Mouse (Mus musculus): Measurements from ENCODE around the gene Gba2. TPM values are rescaled to one million over a fixed set of nuclear protein-coding genes. Genes with fewer than 3 reads are reported as not detected.
"Not testable (repeated sequence)": the region's sequence is repeated elsewhere in the genome, so short reads cannot be mapped to it uniquely, and the experiment has no call there.

The Gba2 gene
- polyA plus RNA-seq, 1 experiment from 2014 or later: 44.5 TPM

DNA sequence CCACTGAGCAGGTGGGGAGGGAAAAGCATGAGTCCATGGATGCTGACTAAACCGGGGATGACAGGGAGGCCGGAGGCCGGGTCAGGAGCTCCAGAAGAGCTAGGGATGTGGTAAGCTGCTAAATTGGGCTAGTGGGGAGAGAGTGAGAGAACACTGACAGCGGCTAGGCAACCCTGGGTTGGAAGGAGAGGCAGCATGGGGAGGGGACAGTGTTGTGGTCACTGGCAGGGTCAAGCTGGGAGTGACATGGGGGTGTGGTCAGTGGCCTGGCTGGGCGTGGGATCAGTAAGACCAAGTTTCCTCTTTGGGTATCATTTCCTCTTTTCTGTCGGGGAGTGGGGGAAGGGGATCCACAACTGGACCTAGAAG is 18.4 kb downstream of the Gba2 start:
- ATAC-seq (ENCODE audit: low FRiP score) (no peak), DNase-seq (ENCODE audit: low spot score) (no peak)
- Histone ChIP-seq H3K4me2 (replicated peaks) (peak overlapping the region; percentile 78), H3K36me3 (replicated peaks; ENCODE audit: control insufficient read depth, insufficient read depth) (peaks cover 39% of the 10 kb centered on the region), H3K27me3 (ENCODE audit: control insufficient read depth, insufficient read depth, low read length) (no peaks in the 10 kb centered on the region), H3K9ac (0 out of 2 replicates have a peak overlapping the region, but pooled peaks have one; percentile 18), H3K4me3 (replicated peaks; ENCODE audit: low read length) (0 out of 2 replicates have a peak overlapping the region, but pooled peaks have one; percentile 81), H3K27ac (no peak overlapping the region), H3K4me1 (replicated peaks; ENCODE audit: control insufficient read depth, insufficient read depth, low read length) (peaks cover 34% of the 10 kb centered on the region), H3K9me3 (ENCODE audit: control insufficient read depth, low read length) (no peaks in the 10 kb centered on the region)
- WGBS: 46% methylated on average over 6 of the region's 6 CpGs

DNA sequence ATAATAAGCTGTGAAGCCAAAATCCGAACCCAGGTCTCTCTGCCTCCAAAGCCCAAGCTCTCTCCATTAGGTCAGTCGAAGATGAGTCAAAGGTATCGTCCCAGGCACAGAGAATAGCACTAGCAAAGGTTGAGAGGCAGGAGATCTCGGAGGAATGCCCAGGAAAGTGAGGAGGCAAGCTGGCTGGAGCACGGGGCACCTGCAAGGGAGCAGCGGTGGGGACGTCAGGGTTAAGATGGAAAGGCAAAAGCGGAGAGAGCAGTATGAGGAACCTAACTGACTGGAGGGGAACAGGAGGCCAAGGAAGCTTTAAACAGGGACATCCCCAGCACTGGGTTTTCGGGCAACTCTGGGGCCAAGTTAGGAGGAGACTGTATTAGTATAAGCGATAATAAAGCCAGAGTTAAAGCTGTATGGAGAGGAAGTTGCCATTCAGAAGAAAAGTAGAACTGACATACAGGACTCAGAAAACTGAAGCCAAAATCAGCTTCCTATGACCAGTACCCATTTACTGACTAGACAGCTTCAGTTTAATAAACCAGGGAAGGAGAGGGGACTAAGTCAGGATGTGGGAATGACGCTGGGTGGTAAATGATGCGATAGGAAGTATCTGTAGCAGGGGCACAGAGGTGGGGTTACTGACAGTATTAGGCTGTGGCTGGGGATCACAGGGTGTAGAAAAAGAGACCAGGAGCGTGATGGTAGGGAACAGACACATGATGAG is 19.0 kb downstream of the Gba2 start:
- peak overlapping the region; percentile 78; the same call in 1 of the 2 replicates for H3K4me2 ChIP-seq (replicated peaks)
- ATAC-seq (ENCODE audit: low FRiP score): no peak
- 80% methylated on average over 13 of the region's 13 CpGs for WGBS
- no peaks in the 10 kb centered on the region for H3K27me3 ChIP-seq (ENCODE audit: control insufficient read depth, insufficient read depth, low read length)
- H3K9me3 ChIP-seq (ENCODE audit: control insufficient read depth, low read length): no peaks in the 10 kb centered on the region
- peaks cover 39% of the 10 kb centered on the region for H3K36me3 ChIP-seq (replicated peaks; ENCODE audit: control insufficient read depth, insufficient read depth)
- H3K4me3 ChIP-seq (replicated peaks; ENCODE audit: low read length): no peak overlapping the region
- peaks cover 34% of the 10 kb centered on the region for H3K4me1 ChIP-seq (replicated peaks; ENCODE audit: control insufficient read depth, insufficient read depth, low read length)
- DNase-seq (ENCODE audit: low spot score): no peak
- H3K9ac ChIP-seq: 0 out of 2 replicates have a peak overlapping the region, but pooled peaks have one; percentile 18
- H3K27ac ChIP-seq: no peak overlapping the region

DNA sequence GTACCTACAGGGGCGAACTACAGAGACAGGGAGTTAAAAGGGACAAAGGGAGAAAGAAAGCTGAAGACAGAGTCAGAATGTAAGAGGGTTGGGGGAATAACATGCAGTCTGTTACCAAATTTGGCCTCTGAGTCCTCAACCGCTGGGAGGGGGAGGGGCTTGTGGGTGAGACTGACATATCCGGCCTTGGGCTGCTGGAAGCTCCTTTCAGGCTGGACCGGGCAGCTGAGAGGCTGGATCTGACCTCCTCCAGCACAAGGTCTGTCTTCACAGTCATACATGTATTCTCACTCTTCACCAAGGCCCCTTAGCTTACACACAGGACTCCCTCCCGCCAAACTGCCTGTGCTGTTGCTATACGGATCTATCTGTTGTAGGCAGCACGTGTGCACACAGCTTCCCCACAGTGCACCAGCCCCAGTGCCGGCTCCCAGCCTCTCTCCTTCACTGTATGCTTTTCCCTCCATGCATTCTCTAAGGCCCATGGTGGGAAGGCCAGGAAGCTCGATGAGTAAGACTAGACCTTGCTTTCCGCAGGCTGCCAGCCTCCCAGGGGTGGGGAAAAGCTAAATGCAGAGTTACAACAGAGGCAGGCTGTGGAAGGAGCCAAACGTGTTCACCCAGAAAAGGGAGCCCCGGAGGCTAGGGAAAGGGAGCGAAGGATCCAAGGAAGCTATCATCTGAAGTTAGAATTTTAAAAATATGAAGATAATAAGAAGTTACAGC is 19.9 kb downstream of the Gba2 start:
- no peaks in the 10 kb centered on the region for H3K9me3 ChIP-seq (ENCODE audit: control insufficient read depth, low read length)
- ATAC-seq (ENCODE audit: low FRiP score) (no peak), DNase-seq (ENCODE audit: low spot score) (no peak)
- H3K4me1 ChIP-seq (replicated peaks; ENCODE audit: control insufficient read depth, insufficient read depth, low read length): peaks cover 28% of the 10 kb centered on the region
- 0 out of 2 replicates have a peak overlapping the region, but pooled peaks have one; percentile 18 for H3K9ac ChIP-seq
- H3K36me3 ChIP-seq (replicated peaks; ENCODE audit: control insufficient read depth, insufficient read depth): peaks cover 43% of the 10 kb centered on the region
- peak overlapping the region; percentile 27; the same call in 1 of the 2 replicates for H3K4me2 ChIP-seq (replicated peaks)
- WGBS: 25% methylated on average over 13 of the region's 13 CpGs
- 0 out of 2 replicates have a peak overlapping the region, but pooled peaks have one; percentile 2 for H3K27ac ChIP-seq
- no peaks in the 10 kb centered on the region for H3K27me3 ChIP-seq (ENCODE audit: control insufficient read depth, insufficient read depth, low read length)
- H3K4me3 ChIP-seq (replicated peaks; ENCODE audit: low read length): no peak overlapping the region

DNA sequence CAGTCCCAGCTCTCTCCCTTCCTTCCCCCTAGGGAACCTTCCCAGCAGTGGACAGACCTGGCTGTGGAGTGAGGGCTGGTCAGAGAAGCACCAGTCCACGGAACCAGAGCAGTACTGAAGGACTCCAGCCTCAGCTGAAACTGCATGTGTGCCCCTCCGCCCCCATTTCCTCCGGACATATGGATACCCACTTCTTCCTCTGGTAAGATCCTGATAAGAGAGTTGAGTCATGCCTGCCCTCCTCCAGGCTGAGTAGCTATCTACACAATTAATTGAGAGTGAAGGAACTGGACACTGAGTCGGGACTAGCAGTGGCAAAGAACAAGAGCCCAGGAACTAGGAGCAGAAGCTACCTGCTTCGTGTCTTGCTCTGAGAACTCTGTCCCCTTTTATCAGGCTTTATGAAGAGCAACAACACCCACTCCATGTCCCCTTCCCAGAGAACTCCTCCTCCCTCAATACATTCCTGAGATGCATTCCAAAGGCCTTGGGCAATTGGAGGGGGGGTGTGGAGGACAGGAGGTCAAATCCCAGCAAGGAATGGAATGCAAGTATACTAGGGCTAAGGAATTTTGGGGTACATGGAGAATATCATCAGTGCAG is 20.5 kb downstream of the Gba2 start:
- H3K4me2 ChIP-seq (replicated peaks): peak overlapping the region; percentile 27; the same call in 1 of the 2 replicates
- 56% methylated on average over 5 of the region's 5 CpGs for WGBS
- no peak for ATAC-seq (ENCODE audit: low FRiP score)
- no peak overlapping the region for H3K27ac ChIP-seq
- H3K9ac ChIP-seq: 0 out of 2 replicates have a peak overlapping the region, but pooled peaks have one; percentile 4
- H3K4me3 ChIP-seq (replicated peaks; ENCODE audit: low read length): no peak overlapping the region
- H3K9me3 ChIP-seq (ENCODE audit: control insufficient read depth, low read length): no peaks in the 10 kb centered on the region
- no peak for DNase-seq (ENCODE audit: low spot score)
- peaks cover 47% of the 10 kb centered on the region for H3K36me3 ChIP-seq (replicated peaks; ENCODE audit: control insufficient read depth, insufficient read depth)
- H3K27me3 ChIP-seq (ENCODE audit: control insufficient read depth, insufficient read depth, low read length): no peaks in the 10 kb centered on the region
- peaks cover 22% of the 10 kb centered on the region for H3K4me1 ChIP-seq (replicated peaks; ENCODE audit: control insufficient read depth, insufficient read depth, low read length)

DNA sequence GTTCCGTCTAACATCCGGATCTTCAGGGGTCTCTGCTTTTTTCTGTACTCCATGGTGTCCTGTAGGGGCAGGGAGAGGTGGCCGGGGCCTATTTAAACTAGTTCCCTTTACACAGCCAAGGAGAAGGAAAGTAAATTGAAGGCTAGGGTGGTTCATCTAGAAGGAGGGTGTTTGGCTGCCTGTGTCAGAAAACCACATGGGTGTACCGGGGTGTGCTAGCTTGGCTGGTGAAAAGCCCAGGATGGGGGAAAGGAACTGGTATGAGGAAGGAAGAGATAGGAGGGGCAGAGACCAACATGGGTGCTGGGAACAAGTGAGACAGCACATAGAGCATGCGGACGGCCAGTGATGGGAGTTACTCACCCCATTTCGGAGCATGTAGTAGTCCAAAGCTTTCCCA is 22.7 kb downstream of the Gba2 start:
- no peaks in the 10 kb centered on the region for H3K27me3 ChIP-seq (ENCODE audit: control insufficient read depth, insufficient read depth, low read length)
- H3K9ac ChIP-seq: no peak overlapping the region
- H3K27ac ChIP-seq: no peak overlapping the region
- no peak overlapping the region for H3K4me3 ChIP-seq (replicated peaks; ENCODE audit: low read length)
- H3K9me3 ChIP-seq (ENCODE audit: control insufficient read depth, low read length): no peaks in the 10 kb centered on the region
- ATAC-seq (ENCODE audit: low FRiP score): no peak
- DNase-seq (ENCODE audit: low spot score): no peak
- H3K4me2 ChIP-seq (replicated peaks): no peak overlapping the region
- WGBS: 97% methylated on average over 7 of the region's 7 CpGs
- peaks cover 14% of the 10 kb centered on the region for H3K4me1 ChIP-seq (replicated peaks; ENCODE audit: control insufficient read depth, insufficient read depth, low read length)
- peaks cover 69% of the 10 kb centered on the region for H3K36me3 ChIP-seq (replicated peaks; ENCODE audit: control insufficient read depth, insufficient read depth)

DNA sequence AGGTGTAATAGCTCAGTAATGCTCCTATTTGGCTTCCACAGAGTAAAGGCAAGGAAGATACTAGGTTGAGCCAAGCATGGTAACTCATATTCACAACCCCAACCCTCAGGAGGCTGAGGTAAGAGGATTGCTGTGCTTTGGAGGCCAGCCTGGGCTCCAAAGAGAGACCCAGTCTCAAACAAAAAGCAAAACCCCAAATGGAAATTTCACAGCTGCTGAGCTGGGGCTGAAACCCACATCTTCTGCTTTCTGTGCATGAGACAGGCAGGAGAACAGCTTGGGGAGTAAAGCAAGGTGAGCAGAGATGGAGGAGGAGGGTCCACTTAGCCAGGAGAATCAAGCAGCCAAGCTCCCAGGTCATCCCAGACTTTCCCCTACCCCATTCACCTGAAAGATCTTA is 24.8 kb downstream of the Gba2 start:
- H3K9ac ChIP-seq: no peak overlapping the region
- H3K9me3 ChIP-seq (ENCODE audit: control insufficient read depth, low read length): no peaks in the 10 kb centered on the region
- no peak overlapping the region for H3K4me3 ChIP-seq (replicated peaks; ENCODE audit: low read length)
- DNase-seq (ENCODE audit: low spot score) (no peak), ATAC-seq (ENCODE audit: low FRiP score) (no peak)
- no peaks in the 10 kb centered on the region for H3K27me3 ChIP-seq (ENCODE audit: control insufficient read depth, insufficient read depth, low read length)
- peaks cover 84% of the 10 kb centered on the region for H3K36me3 ChIP-seq (replicated peaks; ENCODE audit: control insufficient read depth, insufficient read depth)
- peaks cover 6% of the 10 kb centered on the region; the same call in 1 of the 2 replicates for H3K4me1 ChIP-seq (replicated peaks; ENCODE audit: control insufficient read depth, insufficient read depth, low read length)
- H3K4me2 ChIP-seq (replicated peaks): no peak overlapping the region
- no peak overlapping the region for H3K27ac ChIP-seq

DNA sequence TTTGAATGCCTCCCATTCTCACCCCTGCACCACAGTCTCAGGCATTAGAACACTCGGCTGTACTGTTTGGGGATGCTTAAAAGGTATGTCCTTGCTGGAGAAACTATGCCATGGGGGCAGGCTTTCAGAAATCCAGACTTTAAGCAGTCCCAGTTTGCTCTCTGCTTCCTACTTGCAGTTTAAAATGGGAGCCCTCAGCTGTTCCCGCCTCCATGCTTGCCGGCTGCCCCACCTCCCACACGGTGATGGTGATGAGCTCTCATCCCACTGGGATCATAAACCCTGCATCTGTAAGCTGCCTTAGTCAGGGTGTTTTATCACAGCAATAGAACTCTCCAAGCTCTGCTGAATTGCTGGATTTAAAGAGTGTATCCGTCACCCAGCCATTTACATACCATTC is 26.2 kb downstream of the Gba2 start:
- no peak overlapping the region for H3K4me3 ChIP-seq (replicated peaks; ENCODE audit: low read length)
- H3K4me2 ChIP-seq (replicated peaks): no peak overlapping the region
- DNase-seq (ENCODE audit: low spot score) (no peak), ATAC-seq (ENCODE audit: low FRiP score) (no peak)
- H3K27me3 ChIP-seq (ENCODE audit: control insufficient read depth, insufficient read depth, low read length): no peaks in the 10 kb centered on the region
- H3K9me3 ChIP-seq (ENCODE audit: control insufficient read depth, low read length): no peaks in the 10 kb centered on the region
- H3K27ac ChIP-seq: no peak overlapping the region
- H3K9ac ChIP-seq: no peak overlapping the region
- H3K36me3 ChIP-seq (replicated peaks; ENCODE audit: control insufficient read depth, insufficient read depth): peaks cover 97% of the 10 kb centered on the region
- 97% methylated on average over 5 of the region's 5 CpGs for WGBS
- H3K4me1 ChIP-seq (replicated peaks; ENCODE audit: control insufficient read depth, insufficient read depth, low read length): no peaks in the 10 kb centered on the region

DNA sequence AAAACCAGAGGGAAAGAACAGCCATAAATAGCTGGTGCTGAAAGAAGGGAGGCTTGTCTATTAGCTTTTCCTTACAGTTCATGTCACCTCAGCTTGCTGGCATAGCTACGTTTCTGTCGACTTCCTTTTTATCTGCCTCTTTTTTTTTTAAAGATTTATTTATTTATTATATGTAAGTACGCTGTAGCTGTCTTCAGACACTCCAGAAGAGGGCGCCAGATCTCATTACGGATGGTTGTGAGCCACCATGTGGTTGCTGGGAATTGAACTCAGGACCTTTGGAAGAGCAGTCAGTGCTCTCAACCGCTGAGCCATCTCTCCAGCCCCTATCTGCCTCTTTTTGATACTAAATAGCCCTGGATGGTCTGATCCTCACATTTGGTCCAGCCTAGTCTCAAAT is 26.8 kb downstream of the Gba2 start:
- not testable (repeated sequence) for ATAC-seq (ENCODE audit: low FRiP score)

DNA sequence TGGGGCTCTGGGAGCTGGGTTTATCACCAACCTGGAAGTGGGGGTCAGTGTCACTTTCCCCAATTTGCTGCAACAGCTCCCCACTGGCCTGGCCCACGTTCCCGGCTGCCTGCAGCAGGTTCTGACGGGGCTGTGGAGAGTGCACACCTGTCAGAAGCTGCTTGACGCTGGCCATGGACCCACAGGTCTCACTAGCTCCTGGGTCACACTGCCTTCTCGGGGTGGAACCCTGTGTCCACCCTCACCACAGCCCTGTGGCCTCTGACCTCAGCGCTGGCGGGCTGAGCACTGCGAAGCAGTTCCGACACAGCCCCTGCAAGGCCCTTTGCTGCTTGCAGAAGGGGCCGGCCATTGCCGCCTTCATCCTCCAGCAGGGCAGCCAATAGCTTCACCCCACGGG is 29.6 kb downstream of the Gba2 start:
- no peaks in the 10 kb centered on the region for H3K9me3 ChIP-seq (ENCODE audit: control insufficient read depth, low read length)
- DNase-seq (ENCODE audit: low spot score) (no peak), ATAC-seq (ENCODE audit: low FRiP score) (no peak)
- H3K4me1 ChIP-seq (replicated peaks; ENCODE audit: control insufficient read depth, insufficient read depth, low read length): no peaks in the 10 kb centered on the region
- no peak overlapping the region for H3K27ac ChIP-seq
- H3K36me3 ChIP-seq (replicated peaks; ENCODE audit: control insufficient read depth, insufficient read depth): peaks cover 100% of the 10 kb centered on the region
- no peak overlapping the region for H3K4me2 ChIP-seq (replicated peaks)
- no peak overlapping the region for H3K9ac ChIP-seq
- no peak overlapping the region for H3K4me3 ChIP-seq (replicated peaks; ENCODE audit: low read length)
- whole genome bisulfite sequencing: 93% methylated on average over 12 of the region's 12 CpGs
- no peaks in the 10 kb centered on the region for H3K27me3 ChIP-seq (ENCODE audit: control insufficient read depth, insufficient read depth, low read length)

More for the DNA sequence above, 26.8 kb downstream of the Gba2 start:
- peaks cover 99% of the 10 kb centered on the region for H3K36me3 ChIP-seq (replicated peaks; ENCODE audit: control insufficient read depth, insufficient read depth)
- not testable (repeated sequence) for H3K27me3 ChIP-seq (ENCODE audit: control insufficient read depth, insufficient read depth, low read length); H3K9me3 ChIP-seq (ENCODE audit: control insufficient read depth, low read length); DNase-seq (ENCODE audit: low spot score); H3K27ac ChIP-seq; H3K4me1 ChIP-seq (replicated peaks; ENCODE audit: control insufficient read depth, insufficient read depth, low read length); H3K4me3 ChIP-seq (replicated peaks; ENCODE audit: low read length); H3K4me2 ChIP-seq (replicated peaks); H3K9ac ChIP-seq
- WGBS: 88% methylated on average over 6 of the region's 6 CpGs

Measured in hindbrain, embryonic 14.5 days (tissue).